Mouse (Mus musculus): Measurements from ENCODE around the gene Etfb.
A peak's percentile ranks its signal among the peaks of the same experiment; 100 is the strongest.
"Not testable (repeated sequence)": the region's sequence is repeated elsewhere in the genome, so short reads cannot be mapped to it uniquely, and the experiment has no call there.

Etfb gene

DNA sequence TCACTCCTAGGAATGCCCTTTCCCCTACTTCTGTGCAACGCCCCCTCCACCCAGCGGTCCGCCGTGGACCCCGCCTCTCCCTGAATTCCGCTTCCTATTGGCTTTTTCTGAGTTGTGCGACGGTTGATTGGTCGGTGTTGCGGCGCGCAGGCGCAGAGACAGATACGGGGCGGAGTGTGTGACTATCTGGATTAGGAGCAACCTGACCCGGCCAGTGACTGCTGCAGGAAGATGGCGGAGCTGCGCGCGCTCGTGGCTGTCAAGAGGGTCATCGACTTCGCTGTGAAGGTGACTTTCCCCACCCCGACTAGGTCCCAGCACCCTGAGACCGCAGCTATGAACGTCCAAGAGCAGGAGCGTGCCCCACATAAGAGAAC is at the start of gene Etfb, which contains the start of gene Gm45233:
TSS of gene Etfb (plus strand) at position 167 of the 377 bp plus-strand sequence.
TSS of gene Gm45233 (plus strand) at position 212 of the 377 bp plus-strand sequence.
- peak; percentile 93 to 94 for DNase-seq (ENCODE audit: low spot score in 2 of 2)

DNA sequence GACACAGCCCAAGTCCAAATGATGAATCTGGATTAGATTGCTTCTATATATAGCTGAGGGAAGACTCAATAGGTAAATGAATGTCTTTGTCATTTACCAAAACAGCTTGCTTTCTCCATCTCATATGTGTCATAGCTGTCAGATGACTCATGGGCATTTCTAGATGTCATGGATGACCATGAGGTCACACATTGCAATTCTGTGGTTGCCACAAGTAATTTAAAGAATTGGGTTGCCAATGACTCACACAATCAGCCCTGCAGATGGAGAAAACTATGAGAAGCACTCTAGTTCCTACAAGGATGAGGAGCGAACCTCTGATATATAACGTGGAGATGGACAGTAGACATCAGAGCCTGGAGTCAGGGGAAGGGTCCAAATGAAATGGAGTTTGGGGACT is 44.4 kb upstream of the Etfb start:
- DNase-seq (ENCODE audit: low spot score in 2 of 2) = no peak

- DNase-seq (ENCODE audit: low spot score in 2 of 2) = no peak
These were observed 41.2 kb upstream of the Etfb start for GRCm38 (mm10) chr7:43402718-43403117.

DNA sequence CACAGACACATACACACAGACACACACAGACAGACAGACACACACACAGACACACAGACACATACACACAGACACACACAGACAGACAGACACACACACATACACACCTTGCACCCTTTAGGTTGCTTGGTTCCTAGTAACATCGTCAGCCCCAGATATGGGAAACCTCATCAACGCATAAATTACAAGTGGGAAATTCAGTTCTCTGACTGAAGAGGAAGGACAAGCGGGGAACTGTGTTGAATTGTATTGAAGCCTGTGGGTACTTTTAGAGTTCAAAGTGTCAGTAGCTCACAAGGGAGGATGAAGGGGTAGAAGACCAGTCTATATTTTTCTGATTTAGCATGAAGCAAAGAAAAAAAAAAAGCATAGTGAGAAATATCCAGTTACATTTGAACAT is 36.3 kb upstream of the Etfb start:
- DNase-seq (ENCODE audit: low spot score in 2 of 2) = no peak

GRCm38 (mm10) chr7:43408131-43408553 is 35.7 kb upstream of the Etfb start, which contains the start of gene Siglecg:
Gene Siglecg (plus strand): TSS chr7:43408204.
- no peak for DNase-seq (ENCODE audit: low spot score in 2 of 2)

DNA sequence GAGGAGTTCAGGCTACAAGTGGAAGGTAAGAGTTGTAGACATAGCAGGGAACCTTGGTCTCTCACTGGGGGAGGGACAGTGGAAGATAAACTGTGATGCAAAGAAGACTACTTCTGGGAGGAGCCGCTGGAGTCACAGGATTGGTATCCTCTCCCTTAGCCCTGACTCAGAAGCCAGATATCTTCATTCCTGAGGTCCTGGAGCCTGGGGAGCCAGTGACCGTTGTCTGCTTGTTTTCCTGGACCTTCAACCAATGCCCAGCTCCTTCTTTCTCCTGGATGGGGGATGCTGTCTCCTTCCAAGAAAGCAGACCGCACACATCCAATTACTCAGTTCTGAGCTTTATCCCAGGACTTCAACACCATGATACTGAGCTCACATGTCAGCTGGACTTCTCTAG is 34.8 kb upstream of the Etfb start:
- DNase-seq (ENCODE audit: low spot score in 2 of 2) = no peak

GRCm38 (mm10) chr7:43411724-43412123 is 32.2 kb upstream of the Etfb start:
- not testable (repeated sequence) for DNase-seq (ENCODE audit: low spot score in 2 of 2)

DNA sequence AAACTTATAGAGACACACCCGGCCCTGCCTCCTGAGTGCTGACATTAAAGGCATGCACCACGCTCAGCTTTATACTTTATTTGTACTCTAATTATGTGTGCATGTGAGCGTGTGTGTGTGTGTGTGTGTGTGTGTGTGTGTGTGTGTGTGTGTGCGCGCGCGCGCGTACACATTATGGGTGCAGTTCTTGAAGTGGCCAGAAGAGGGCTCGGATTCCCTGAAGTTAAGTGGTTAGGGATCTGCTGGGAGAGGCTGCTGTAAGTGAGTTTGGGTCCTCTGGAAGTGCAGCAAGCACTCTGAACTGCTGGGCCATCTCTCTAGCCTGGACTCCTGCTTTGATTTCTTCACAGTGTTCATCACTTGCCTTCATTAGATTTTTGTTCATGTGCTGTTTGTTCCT is 26.6 kb upstream of the Etfb start:
- DNase-seq (ENCODE audit: low spot score in 2 of 2) = no peak

DNA sequence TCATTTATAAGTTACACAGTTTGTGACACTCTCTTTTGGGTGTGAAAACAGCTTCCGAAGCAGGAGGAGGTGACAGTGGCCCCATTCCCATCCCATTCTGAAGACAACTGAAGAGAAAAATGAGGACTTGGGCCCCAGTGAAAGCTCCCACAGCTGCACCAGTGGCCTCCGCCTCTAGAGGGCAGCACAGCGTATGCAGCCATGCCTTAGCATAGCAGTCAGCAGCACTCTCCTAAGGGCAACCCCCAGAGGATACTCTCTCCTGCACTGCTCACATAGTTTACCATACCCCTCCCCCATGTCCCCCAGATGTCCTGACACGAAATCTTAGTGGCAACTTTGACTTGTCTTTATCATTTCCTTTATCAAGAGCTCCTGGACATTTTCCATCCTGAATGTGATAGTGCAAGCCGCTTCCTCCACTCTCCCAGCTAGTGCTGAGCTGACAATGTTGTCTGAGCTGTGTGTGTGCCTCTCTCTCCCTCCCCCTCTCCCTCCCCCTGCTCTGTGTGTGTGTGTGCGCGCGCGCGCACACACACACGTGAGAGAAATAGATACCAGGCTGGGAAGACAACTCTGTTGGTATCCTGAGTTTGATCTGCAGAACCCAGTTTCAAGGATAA is 20.8 kb upstream of the Etfb start:
- DNase-seq (ENCODE audit: low spot score in 2 of 2) = peak; percentile 85 to 90

- no peak for DNase-seq (ENCODE audit: low spot score in 2 of 2)
These were observed 19.8 kb upstream of the Etfb start for GRCm38 (mm10) chr7:43423991-43424625.

GRCm38 (mm10) chr7:43427406-43427805 is 16.5 kb upstream of the Etfb start, which contains the start of gene Lim2:
Gene Lim2 (plus strand): TSS chr7:43427670.
- no peak for DNase-seq (ENCODE audit: low spot score in 2 of 2)

- DNase-seq (ENCODE audit: low spot score in 2 of 2) = no peak
These were observed 14.4 kb upstream of the Etfb start for GRCm38 (mm10) chr7:43429500-43429899.

GRCm38 (mm10) chr7:43432891-43433290 is 11.0 kb upstream of the Etfb start:
- DNase-seq (ENCODE audit: low spot score in 2 of 2) = no peak

- DNase-seq (ENCODE audit: low spot score in 2 of 2) = no peak
These were observed 9.2 kb upstream of the Etfb start for GRCm38 (mm10) chr7:43434676-43435075.

GRCm38 (mm10) chr7:43436341-43437255 is 7.3 kb upstream of the Etfb start, which contains the start of gene Nkg7:
Gene Nkg7 (plus strand): TSS chr7:43437073.
- no peak for DNase-seq (ENCODE audit: low spot score in 2 of 2)

DNA sequence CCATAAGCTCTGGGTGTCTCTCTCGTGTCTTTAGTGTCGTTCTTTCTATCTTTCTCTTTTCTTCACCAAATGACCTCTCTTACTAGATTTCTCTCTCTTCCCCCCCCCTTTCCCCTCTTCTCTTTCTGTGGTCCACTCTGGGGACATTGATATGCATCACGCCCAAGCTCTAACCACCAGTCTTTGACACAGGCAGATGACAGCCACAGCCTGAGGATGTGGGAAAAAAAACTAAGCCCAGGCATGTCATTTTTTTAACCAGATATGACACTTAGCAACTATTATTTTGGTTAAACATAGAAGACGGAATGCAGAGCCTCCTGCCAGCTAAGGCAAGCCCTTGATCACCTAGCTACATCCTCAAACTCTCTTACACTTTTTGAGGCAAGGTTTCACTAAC is 5.3 kb upstream of the Etfb start:
- DNase-seq (ENCODE audit: low spot score in 2 of 2) = no peak

- no peak for DNase-seq (ENCODE audit: low spot score in 2 of 2)
These were observed 3.4 kb upstream of the Etfb start, which contains the start of gene Cldnd2 for GRCm38 (mm10) chr7:43440482-43440881. Gene Cldnd2 (plus strand): TSS chr7:43440782.

- no peak for DNase-seq (ENCODE audit: low spot score in 2 of 2)
These were observed 2.8 kb upstream of the Etfb start for GRCm38 (mm10) chr7:43441071-43441470.

DNA sequence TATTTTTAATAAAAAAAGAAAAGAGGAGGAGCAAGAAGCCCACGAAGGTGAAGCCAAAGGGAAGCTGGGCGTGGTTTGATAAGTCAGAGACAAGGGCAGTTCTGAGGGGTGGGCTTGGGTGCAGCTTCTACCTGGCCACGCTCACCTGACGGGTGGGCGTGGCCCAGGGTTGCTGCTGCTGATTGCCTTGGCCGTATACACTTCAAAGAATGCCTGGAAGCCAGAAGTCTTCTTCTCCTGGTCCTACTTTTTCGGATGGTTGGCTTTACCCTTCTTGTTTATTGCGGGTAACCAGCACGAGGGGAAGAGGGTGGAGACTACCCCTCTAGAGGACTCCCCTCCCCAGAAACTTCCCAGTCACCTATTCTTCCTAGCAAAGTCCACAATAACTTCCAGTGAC is 1.2 kb upstream of the Etfb start:
- no peak for DNase-seq (ENCODE audit: low spot score in 2 of 2)

DNA sequence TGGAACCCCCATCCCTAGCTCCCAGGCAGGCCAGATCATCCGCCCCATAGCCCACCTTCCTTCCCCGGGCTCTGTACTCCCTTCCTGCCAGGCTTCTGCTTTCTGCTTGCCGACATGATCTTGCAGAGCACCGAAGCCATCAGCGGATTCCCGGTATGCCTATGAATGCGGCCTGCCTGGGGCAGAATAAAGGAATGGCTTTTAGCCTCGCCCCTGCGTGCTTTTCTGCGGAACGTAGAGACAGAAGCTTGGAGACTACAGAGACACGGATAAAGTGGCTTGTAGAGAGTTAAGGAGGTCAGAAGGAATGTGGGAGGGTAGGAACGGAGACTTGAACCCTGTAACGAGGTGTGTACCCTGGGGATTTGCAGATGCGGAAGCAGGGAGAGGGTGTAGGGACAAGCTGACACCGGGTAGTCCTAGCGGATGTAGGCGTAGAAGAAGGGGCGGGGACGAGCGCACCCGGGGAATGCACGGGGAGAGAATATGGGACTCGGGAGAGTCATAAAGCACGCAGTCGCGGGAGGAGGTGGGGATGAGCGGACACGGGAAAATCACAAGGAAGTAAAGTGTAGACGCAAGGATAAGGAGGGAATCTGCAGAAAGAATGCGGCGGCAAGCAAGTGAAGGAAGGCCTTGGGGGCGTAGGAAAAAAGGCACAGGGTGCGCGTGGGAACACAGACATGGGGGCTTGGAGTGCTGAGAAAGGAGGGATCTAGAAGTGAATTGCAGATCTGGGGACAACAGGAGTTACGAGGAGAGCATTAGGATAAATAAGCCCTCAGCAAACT is 562 bp upstream of the Etfb start:
- DNase-seq (ENCODE audit: low spot score in 2 of 2) = peak; percentile 64 to 73

GRCm38 (mm10) chr7:43447801-43448200 is 3.9 kb downstream of the Etfb start:
- DNase-seq (ENCODE audit: low spot score in 2 of 2) = no peak

Measured in right cerebral cortex, adult 2 months (tissue).